Comparison of ENCODE assay signal across 8 mouse cellular contexts in the genomic region with DNA sequence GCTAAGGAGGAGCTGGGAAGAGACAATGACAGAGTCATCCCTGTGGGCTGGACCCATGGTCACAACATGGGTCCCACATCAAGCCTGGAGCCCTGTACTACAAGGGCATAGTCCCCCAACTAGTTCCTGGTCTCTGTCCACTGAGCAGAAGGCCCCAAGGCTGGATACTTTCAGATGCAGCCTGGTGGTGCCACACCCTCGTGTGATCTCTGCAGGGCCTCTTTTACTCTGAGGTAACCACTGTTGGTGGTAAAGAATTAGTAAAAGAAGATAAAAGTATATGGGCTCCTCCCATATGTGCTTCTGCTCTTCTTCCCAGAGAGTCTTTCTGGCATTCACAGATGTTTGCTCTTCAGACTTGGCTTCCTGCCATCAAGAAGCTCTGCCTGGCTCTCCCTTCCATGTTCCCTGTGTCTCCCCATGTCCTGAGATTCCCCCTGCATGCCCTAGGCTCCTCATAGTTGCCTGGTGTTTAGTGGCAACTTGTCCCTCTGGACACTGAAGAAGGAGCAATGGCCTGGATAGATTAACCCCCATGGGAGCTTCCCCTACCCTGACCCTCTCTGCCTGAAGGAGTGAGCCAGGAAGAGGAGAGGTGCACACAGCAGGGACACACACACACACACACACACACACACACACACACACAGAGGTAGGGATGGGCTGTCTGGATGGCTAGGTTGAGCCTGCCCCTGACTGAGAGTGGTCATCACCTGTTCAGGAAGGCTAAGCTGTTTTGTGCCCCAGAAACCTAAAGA. TPM values are rescaled to one million over a fixed set of nuclear protein-coding genes. Genes with fewer than 3 reads are reported as not detected.
DNase-seq lines count a peak whose midpoint lies in the region; ATAC-seq and TF ChIP-seq lines count a peak whose summit lies in the region.

No protein-coding gene starts in this region.

- H3K4me2 ChIP-seq in hindbrain, postnatal 0 days (ENCODE audit: low read depth, low read length), result no peak overlapping the region
- H3K4me2 ChIP-seq in hindbrain, embryonic 11.5 days (replicated peaks; ENCODE audit: low read depth, low read length), result no peak overlapping the region
- 0 out of 2 replicates have a peak overlapping the region, but pooled peaks have one; percentile 14 for H3K4me2 ChIP-seq in liver, embryonic 11.5 days

- TF ChIP-seq POLR2A in small intestine, adult 2 months (IDR thresholded peaks at IDR 0.05; ENCODE audit: low read depth, low read length), result no peak

- H3K9ac ChIP-seq in hindbrain, postnatal 0 days (replicated peaks; ENCODE audit: low read length), result no peak overlapping the region
- no peak overlapping the region for H3K9ac ChIP-seq in hindbrain, embryonic 11.5 days (ENCODE audit: low read depth, low read length)
- no peak overlapping the region; the same call in 1 of the 2 replicates for H3K9ac ChIP-seq in liver, embryonic 11.5 days (ENCODE audit: low read depth, low read length)

- no peak overlapping the region for H3K4me3 ChIP-seq in hindbrain, postnatal 0 days (ENCODE audit: low read length)
- no peak overlapping the region for H3K4me3 ChIP-seq in hindbrain, embryonic 11.5 days (ENCODE audit: low read depth, low read length)
- no peak overlapping the region for H3K4me3 ChIP-seq in liver, embryonic 11.5 days (ENCODE audit: low read depth, low read length)
- no peak overlapping the region for H3K4me3 ChIP-seq in small intestine, adult 2 months (ENCODE audit: low read depth, low read length)

- H3K27ac ChIP-seq in hindbrain, postnatal 0 days, result no peak overlapping the region
- no peak overlapping the region for H3K27ac ChIP-seq in hindbrain, embryonic 11.5 days (ENCODE audit: low read depth, low read length)
- peak overlapping the region; percentile 63 for H3K27ac ChIP-seq in liver, embryonic 11.5 days (ENCODE audit: low read depth, low read length)
- peak overlapping the region; percentile 56 for H3K27ac ChIP-seq in small intestine, adult 2 months (ENCODE audit: insufficient read depth, low read depth, low read length)

- H3K9me3 ChIP-seq in hindbrain, postnatal 0 days (ENCODE audit: low read length), result no peaks in the 10 kb centered on the region
- H3K9me3 ChIP-seq in hindbrain, embryonic 11.5 days (ENCODE audit: control insufficient read depth, low read length), result no peaks in the 10 kb centered on the region
- no peaks in the 10 kb centered on the region for H3K9me3 ChIP-seq in liver, embryonic 11.5 days (ENCODE audit: control insufficient read depth, low read length)

- WGBS in hindbrain, postnatal 0 days, result 46% methylated on average over 1 of the region's 1 CpGs
- 58% methylated on average over 1 of the region's 1 CpGs for WGBS in hindbrain, embryonic 11.5 days
- WGBS in liver, embryonic 11.5 days, result 36% methylated on average over 1 of the region's 1 CpGs
- 0% methylated on average over 1 of the region's 1 CpGs for WGBS in small intestine, adult 2 months

- peak; percentile 50 for DNase-seq in hindbrain, postnatal 0 days (ENCODE audit: low spot score)
- no peak for DNase-seq in hindbrain, embryonic 11.5 days (ENCODE audit: low spot score)
- DNase-seq in NIH3T3 (ENCODE audit: low read depth), result peak; percentile 70
- peak; percentile 45 to 77 for DNase-seq in frontal cortex, adult 2 months (ENCODE audit: extremely low spot score in 1 of 2, low spot score in 1 of 2)
- DNase-seq in liver, embryonic 11.5 days (ENCODE audit: low spot score), result no peak
- DNase-seq in cerebellum, postnatal 25 days, result no peak
- no peak for DNase-seq in thymus, postnatal 36 days

- H3K4me1 ChIP-seq in hindbrain, postnatal 0 days (ENCODE audit: insufficient read depth, low read length), result peaks cover 3% of the 10 kb centered on the region; the same call in 1 of the 2 replicates
- no peaks in the 10 kb centered on the region for H3K4me1 ChIP-seq in hindbrain, embryonic 11.5 days (replicated peaks; ENCODE audit: control insufficient read depth, insufficient read depth, low read length)
- peaks cover 25% of the 10 kb centered on the region for H3K4me1 ChIP-seq in liver, embryonic 11.5 days (replicated peaks; ENCODE audit: control insufficient read depth, insufficient read depth, low read length)
- peaks cover 9% of the 10 kb centered on the region; the same call in 1 of the 2 replicates for H3K4me1 ChIP-seq in small intestine, adult 2 months (ENCODE audit: control insufficient read depth, insufficient read depth, insufficient read length, low read length)

- no peaks in the 10 kb centered on the region for H3K27me3 ChIP-seq in hindbrain, postnatal 0 days (ENCODE audit: insufficient read depth, low read length)
- no peaks in the 10 kb centered on the region for H3K27me3 ChIP-seq in hindbrain, embryonic 11.5 days (ENCODE audit: control insufficient read depth, insufficient read depth, low read length)
- no peaks in the 10 kb centered on the region for H3K27me3 ChIP-seq in liver, embryonic 11.5 days (replicated peaks; ENCODE audit: control insufficient read depth, insufficient read depth, low read length)
- no peaks in the 10 kb centered on the region for H3K27me3 ChIP-seq in small intestine, adult 2 months (ENCODE audit: control insufficient read depth, insufficient read depth, low read length)

- TF ChIP-seq CTCF in hindbrain, postnatal 0 days (IDR thresholded peaks at IDR 0.05; ENCODE audit: low read depth), result no peak
- no peak for TF ChIP-seq CTCF in small intestine, adult 2 months (IDR thresholded peaks at IDR 0.05; ENCODE audit: extremely low read depth, insufficient read length, insufficient replicate concordance, low read depth, low read length)

- ATAC-seq in hindbrain, postnatal 0 days, result no peak
- ATAC-seq in hindbrain, embryonic 11.5 days (ENCODE audit: low FRiP score), result no peak
- ATAC-seq in liver, embryonic 11.5 days (replicated peaks; ENCODE audit: low FRiP score), result 0 out of 2 replicates have a peak, but pooled peaks have one; percentile 44

- H3K36me3 ChIP-seq in hindbrain, postnatal 0 days (ENCODE audit: insufficient read depth, low read length), result no peaks in the 10 kb centered on the region
- H3K36me3 ChIP-seq in hindbrain, embryonic 11.5 days (ENCODE audit: control insufficient read depth, insufficient read depth, low read length), result no peaks in the 10 kb centered on the region
- no peaks in the 10 kb centered on the region for H3K36me3 ChIP-seq in liver, embryonic 11.5 days (ENCODE audit: control insufficient read depth, insufficient read depth, low read length)
- H3K36me3 ChIP-seq in small intestine, adult 2 months (ENCODE audit: control insufficient read depth, insufficient read depth, low read length), result peaks cover 8% of the 10 kb centered on the region; the same call in 1 of the 2 replicates

RNA-seq across cellular contexts. Expression of a gene that starts 24.5 kb away (rescaled TPM):
- total RNA-seq in hindbrain, postnatal 0 days (2014; rRNA removed), result 6.6 and 6.7 TPM in 2 replicates
- polyA plus RNA-seq in hindbrain, postnatal 0 days (2015; fragmentation: Nextera tagmentation; extraction: Ambion mirVana), result 4.0 and 4.8 TPM in 2 replicates
- polyA plus RNA-seq in hindbrain, embryonic 11.5 days (2014; fragmentation: Nextera tagmentation; extraction: Ambion mirVana), result 3.4 and 4.4 TPM in 2 replicates
- 11.4 and 12.6 TPM in 2 replicates for polyA plus RNA-seq in frontal cortex, adult 2 months (2012; rRNA removed)
- polyA plus RNA-seq in liver, embryonic 11.5 days (2014; fragmentation: Nextera tagmentation; extraction: Ambion mirVana), result 3.3 and 3.5 TPM in 2 replicates
- 5.8 and 19.4 TPM in 2 replicates for polyA plus RNA-seq in small intestine, adult 2 months (2012; rRNA removed)

RNA-seq across cellular contexts. Expression of a gene that starts 59.7 kb away (rescaled TPM):
- 20.4 and 24.7 TPM in 2 replicates for total RNA-seq in hindbrain, postnatal 0 days (2014; rRNA removed)
- 1.9 and 2.0 TPM in 2 replicates for polyA plus RNA-seq in hindbrain, postnatal 0 days (2015; fragmentation: Nextera tagmentation; extraction: Ambion mirVana)
- 0.52 and 0.54 TPM in 2 replicates for polyA plus RNA-seq in hindbrain, embryonic 11.5 days (2014; fragmentation: Nextera tagmentation; extraction: Ambion mirVana)
- 130 and 136 TPM in 2 replicates for polyA plus RNA-seq in frontal cortex, adult 2 months (2012; rRNA removed)
- polyA plus RNA-seq in liver, embryonic 11.5 days (2014; fragmentation: Nextera tagmentation; extraction: Ambion mirVana), result 0.19 TPM in 1 of 2 replicates, not detected in the other
- polyA plus RNA-seq in small intestine, adult 2 months (2012; rRNA removed), result 2.5 and 7.7 TPM in 2 replicates

Comparison
In these comparisons a context has a peak if more than half of its experiments do, and no peak if none do; other contexts are left out.
1. DNase-seq: peak in hindbrain, postnatal 0 days (single experiment), NIH3T3 (single experiment) and frontal cortex, adult 2 months (2 of 2); none in hindbrain, embryonic 11.5 days (single experiment), liver, embryonic 11.5 days (single experiment), cerebellum, postnatal 25 days (0 of 2) and thymus, postnatal 36 days (0 of 2).
2. H3K27ac ChIP-seq: peak in liver, embryonic 11.5 days (single experiment) and small intestine, adult 2 months (single experiment); none in hindbrain, postnatal 0 days (single experiment) and hindbrain, embryonic 11.5 days (single experiment).
3. RNA of a gene that starts 59.7 kb away (polyA plus RNA-seq): 130 to 136 TPM in frontal cortex, adult 2 months; 2.5 to 7.7 TPM in small intestine, adult 2 months, 1.9 to 2.0 TPM in hindbrain, postnatal 0 days, 0.52 to 0.54 TPM in hindbrain, embryonic 11.5 days and 0.19 TPM in liver, embryonic 11.5 days; every median in the first group is over 10 times any median in the second.